Mouse (Mus musculus): ENCODE measurements around the gene Hist1h4c. TPM values are rescaled to one million over a fixed set of nuclear protein-coding genes. Genes with fewer than 3 reads are reported as not detected.

Gene Hist1h4c
- total and polyA plus RNA-seq, 3 experiments, result 4.1 to 2,008 TPM; not detected in 1

GRCm38 (mm10) chr13:23697491-23698299 is 559 bp downstream of the Hist1h4c start:
- Histone ChIP-seq H3K4me1 (ENCODE audit: control insufficient read depth in 1 of 2, insufficient read depth in 2 of 2, low read length in 2 of 2) (peaks cover 0 to 28% of the 10 kb centered on the region in 2 experiments; a peak in 2 of 4 replicates), H3K27ac (ENCODE audit: control insufficient read depth, low read depth, low read length) (peak overlapping the region; percentile 95), H3K27me3 (ENCODE audit: control insufficient read depth in 1 of 2, insufficient read depth in 2 of 2, low read length in 2 of 2) (no peaks in the 10 kb centered on the region), H3K79me2 (ENCODE audit: control insufficient read depth, insufficient read depth, low read length, poor library complexity) (no peaks in the 10 kb centered on the region; the same call in 1 of the 2 replicates), H3K9me3 (replicated peaks; ENCODE audit: insufficient read depth, low read length) (no peaks in the 10 kb centered on the region), H3K36me3 (ENCODE audit: control insufficient read depth in 1 of 2, insufficient read depth in 2 of 2, low read length in 2 of 2) (peaks cover 0 to 43% of the 10 kb centered on the region in 2 experiments; a peak in 2 of 4 replicates), H3K9ac (ENCODE audit: control insufficient read depth, low read depth, low read length, poor library complexity, severe bottlenecking) (peak overlapping the region; percentile 65), H3K4me3 (ENCODE audit: control insufficient read depth in 1 of 2, insufficient read depth in 1 of 2, low read depth in 2 of 2, low read length in 2 of 2) (peak overlapping the region; percentile 0 to 36; a peak in 3 of 4 replicates)
- peak; percentile 96 for DNase-seq (ENCODE audit: low read depth, low spot score)
- TF ChIP-seq GATA1 (IDR thresholded peaks at IDR 0.05; ENCODE audit: low read depth, low read length) (no peak), ZC3H11A (IDR thresholded peaks at IDR 0.05; ENCODE audit: low read depth, low read length) (no peak), SMC3 (IDR thresholded peaks at IDR 0.05; ENCODE audit: low read depth, low read length) (no peak), NRF1 (IDR thresholded peaks at IDR 0.05; ENCODE audit: insufficient read depth, low read depth, low read length, poor library complexity, severe bottlenecking) (no peak), CTCF (IDR thresholded peaks at IDR 0.05 in 2 of 3, conservative IDR thresholded peaks at IDR 0.05 in 1 of 3; ENCODE audit: control insufficient read depth in 1 of 3, insufficient read depth in 1 of 3, low read depth in 2 of 3, low read length in 3 of 3, poor library complexity in 1 of 3, severe bottlenecking in 1 of 3) (peak in 2 of 3 experiments; percentile 66 to 86; a peak in 4 of 6 replicates), UBTF (IDR thresholded peaks at IDR 0.05; ENCODE audit: borderline replicate concordance, insufficient read depth, low read depth, low read length) (peak; percentile 97), CHD1 (IDR thresholded peaks at IDR 0.05; ENCODE audit: low read depth, low read length) (no peak), TBP (IDR thresholded peaks at IDR 0.05; ENCODE audit: low read depth, low read length) (peak; percentile 21; the same call in 1 of the 2 replicates), MAZ (IDR thresholded peaks at IDR 0.05; ENCODE audit: low read depth, low read length) (no peak), POLR2A (IDR thresholded peaks at IDR 0.05; ENCODE audit: control insufficient read depth in 1 of 2, insufficient read depth in 1 of 2, low read depth in 1 of 2, low read length in 2 of 2, poor library complexity in 1 of 2) (peak in 1 of 2 experiments; percentile 99; a peak in 1 of 4 replicates), MYB (IDR thresholded peaks at IDR 0.05; ENCODE audit: low read depth, low read length) (no peak), ELF1 (IDR thresholded peaks at IDR 0.05; ENCODE audit: low read depth, low read length) (no peak), ZNF384 (IDR thresholded peaks at IDR 0.05; ENCODE audit: low read depth, low read length) (no peak)

GRCm38 (mm10) chr13:23696061-23696474 is 2.2 kb downstream of the Hist1h4c start:
- Histone ChIP-seq H3K4me1 (ENCODE audit: control insufficient read depth in 1 of 2, insufficient read depth in 2 of 2, low read length in 2 of 2) (peaks cover 0 to 24% of the 10 kb centered on the region in 2 experiments; a peak in 2 of 4 replicates), H3K79me2 (ENCODE audit: control insufficient read depth, insufficient read depth, low read length, poor library complexity) (no peaks in the 10 kb centered on the region; the same call in 1 of the 2 replicates), H3K9me3 (replicated peaks; ENCODE audit: insufficient read depth, low read length) (no peaks in the 10 kb centered on the region), H3K27ac (ENCODE audit: control insufficient read depth, low read depth, low read length) (peak overlapping the region; percentile 92), H3K27me3 (ENCODE audit: control insufficient read depth in 1 of 2, insufficient read depth in 2 of 2, low read length in 2 of 2) (no peaks in the 10 kb centered on the region), H3K36me3 (ENCODE audit: control insufficient read depth in 1 of 2, insufficient read depth in 2 of 2, low read length in 2 of 2) (peaks cover 0 to 39% of the 10 kb centered on the region in 2 experiments; a peak in 2 of 4 replicates), H3K9ac (ENCODE audit: control insufficient read depth, low read depth, low read length, poor library complexity, severe bottlenecking) (peak overlapping the region; percentile 65), H3K4me3 (ENCODE audit: control insufficient read depth in 1 of 2, insufficient read depth in 1 of 2, low read depth in 2 of 2, low read length in 2 of 2) (peak overlapping the region; percentile 12 to 19)
- TF ChIP-seq EP300 (IDR thresholded peaks at IDR 0.05; ENCODE audit: low read depth in 1 of 2, low read length in 2 of 2) (no peak), JUND (IDR thresholded peaks at IDR 0.05; ENCODE audit: low read depth, low read length) (no peak), TBP (IDR thresholded peaks at IDR 0.05; ENCODE audit: low read depth, low read length) (peak; percentile 57), ZMIZ1 (IDR thresholded peaks at IDR 0.05; ENCODE audit: low read depth, low read length) (no peak), POLR2AphosphoS2 (IDR thresholded peaks at IDR 0.05; ENCODE audit: low read length) (no peak), UBTF (IDR thresholded peaks at IDR 0.05; ENCODE audit: borderline replicate concordance, insufficient read depth, low read depth, low read length) (peak; percentile 85; the same call in 1 of the 2 replicates), POLR2A (IDR thresholded peaks at IDR 0.05; ENCODE audit: control insufficient read depth in 1 of 2, insufficient read depth in 1 of 2, low read depth in 1 of 2, low read length in 2 of 2, poor library complexity in 1 of 2) (peak; percentile 44 to 46; a peak in 1 of 4 replicates)
- peak; percentile 95 for DNase-seq (ENCODE audit: low read depth, low spot score)

Data from MEL (cell line).